Mouse (Mus musculus) myocyte (in vitro differentiated cells): ENCODE measurements around the gene Bckdhb.

Experiments
- CEBPB ChIP-seq: IDR thresholded peaks from 2 replicates; pipeline ENCODE4 v1.6.1; 2011; ENCODE audit warnings: mild to moderate bottlenecking, moderate library complexity; ENCODE audit not compliant: poor library complexity, insufficient read depth, severe bottlenecking
- E2F4 ChIP-seq: IDR thresholded peaks from one replicate; pipeline ENCODE4 v1.6.1; 2011; ENCODE audit warnings: mild to moderate bottlenecking, control low read depth, moderate library complexity; ENCODE audit not compliant: insufficient read depth
- MAX ChIP-seq: IDR thresholded peaks from one replicate; pipeline ENCODE4 v1.6.1; 2011; ENCODE audit warnings: low read depth, mild to moderate bottlenecking, control low read depth
- MYOD1 ChIP-seq, 3 experiments: IDR thresholded peaks; one replicate each; pipeline ENCODE4 v1.6.1; 2011; ENCODE audit warnings: control low read depth in 2 of 3, low read depth in 2 of 3, mild to moderate bottlenecking in 2 of 3, moderate library complexity in 1 of 3; ENCODE audit not compliant: insufficient read length in 2 of 3, control insufficient read depth in 1 of 3
- MYOG ChIP-seq, 3 experiments: IDR thresholded peaks; one replicate each; pipeline ENCODE4 v1.6.1; 2011; ENCODE audit warnings: control low read depth in 2 of 3, low read depth in 2 of 3, mild to moderate bottlenecking in 2 of 3; ENCODE audit not compliant: insufficient read length in 2 of 3, control insufficient read depth in 1 of 3, insufficient read depth in 1 of 3
- POLR2A ChIP-seq: IDR thresholded peaks from one replicate; pipeline ENCODE4 v1.6.1; 2011; ENCODE audit warnings: low read depth, mild to moderate bottlenecking, control low read depth, moderate library complexity; ENCODE audit not compliant: insufficient read length
- POLR2AphosphoS2 ChIP-seq: IDR thresholded peaks from one replicate; pipeline ENCODE4 v1.6.1; 2011; ENCODE audit warnings: low read depth, control low read depth; ENCODE audit not compliant: insufficient read length
- REST ChIP-seq: IDR thresholded peaks from one replicate; pipeline ENCODE4 v1.6.1; 2011; ENCODE audit warnings: mild to moderate bottlenecking, control low read depth, moderate library complexity; ENCODE audit not compliant: insufficient read depth, insufficient read length
- TCF12 ChIP-seq: IDR thresholded peaks from one replicate; pipeline ENCODE4 v1.6.1; 2011; ENCODE audit warnings: mild to moderate bottlenecking, control low read depth; ENCODE audit not compliant: poor library complexity, insufficient read depth, severe bottlenecking
- TCF3 ChIP-seq: IDR thresholded peaks from one replicate; pipeline ENCODE4 v1.6.1; 2011; ENCODE audit warnings: low read depth, control low read depth; ENCODE audit not compliant: insufficient read length
- USF1 ChIP-seq: IDR thresholded peaks from one replicate; pipeline ENCODE4 v1.6.1; 2011; ENCODE audit warnings: low read depth, mild to moderate bottlenecking, control low read depth, moderate library complexity

DNA sequence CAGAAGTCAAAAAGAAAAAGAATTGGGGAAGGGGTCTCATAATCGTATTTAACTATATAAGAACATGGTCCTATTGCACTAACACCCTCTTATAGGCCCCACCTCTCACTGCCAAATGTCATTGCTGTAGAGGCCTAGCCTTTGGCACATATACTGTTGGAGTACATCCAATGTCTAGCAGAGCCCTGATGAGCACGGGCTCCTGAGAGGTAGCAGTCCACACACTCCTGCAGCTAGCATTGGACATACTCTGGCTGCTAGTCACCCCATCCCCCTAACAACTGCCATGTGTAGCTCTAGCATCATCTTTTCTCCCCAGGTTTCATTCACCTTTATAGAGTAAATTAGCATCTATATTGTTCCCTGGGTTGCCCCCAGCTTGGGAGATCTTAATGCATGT lies 223.2 kb downstream of the Bckdhb start:
- TF ChIP-seq TCF12 (no peak), CEBPB (no peak), POLR2A (no peak), USF1 (no peak), MYOG (IDR thresholded peaks at IDR 0.05; ENCODE audit: control insufficient read depth in 1 of 3, insufficient read depth in 1 of 3, insufficient read length in 2 of 3, low read depth in 2 of 3) (no peak), E2F4 (no peak), MAX (no peak), MYOD1 (IDR thresholded peaks at IDR 0.05; ENCODE audit: control insufficient read depth in 1 of 3, insufficient read length in 2 of 3, low read depth in 2 of 3) (no peak), REST (no peak), POLR2AphosphoS2 (no peak), TCF3 (no peak)
